In genomic region chr4:58554359-58554838, GRCm38 (mm10) we compare ENCODE assay signal across 9 mouse cellular contexts. TPM values are rescaled to one million over a fixed set of nuclear protein-coding genes. Genes with fewer than 3 reads are reported as not detected.
A peak's percentile ranks its signal among the peaks of the same experiment; 100 is the strongest.
DNase-seq lines count a peak whose midpoint lies in the region; ATAC-seq and TF ChIP-seq lines count a peak whose summit lies in the region.
"Had no signal": no experiment of that assay in that cellular context is flagged by ENCODE, and none has a peak within 500 bp of the region (broad histone marks: within the 10 kb centered on the region; RNA-seq: fewer than 3 reads in every experiment).

No protein-coding gene starts in this region.

- no peak for TF ChIP-seq CTCF in lung, postnatal 0 days (IDR thresholded peaks at IDR 0.05)
- TF ChIP-seq CTCF in cerebellum, adult 2 months (IDR thresholded peaks at IDR 0.05; ENCODE audit: borderline replicate concordance, insufficient read depth, low read depth, low read length) = no peak

- ATAC-seq in frontal cortex, adult (ENCODE audit: low TSS enrichment) = peak; percentile 73
- ATAC-seq in lung, postnatal 0 days = no peak
- ATAC-seq in intestine, embryonic 15.5 days = no peak; the same call in 1 of the 2 replicates

- H3K4me3 ChIP-seq in lung, postnatal 0 days (ENCODE audit: low read depth, low read length) = no peak overlapping the region
- H3K4me3 ChIP-seq in intestine, embryonic 15.5 days (replicated peaks) = peak overlapping the region; percentile 74; the same call in 1 of the 2 replicates
- H3K4me3 ChIP-seq in cerebellum, adult 2 months (replicated peaks; ENCODE audit: insufficient read depth, low read depth, low read length) = no peak overlapping the region

- DNase-seq in frontal cortex, postnatal 10 days (ENCODE audit: low spot score in 2 of 2) = no peak
- no peak for DNase-seq in lung, postnatal 0 days (ENCODE audit: low spot score)
- no peak for DNase-seq in lung, adult 18-20 months
- DNase-seq in retina, postnatal 1 day = peak; percentile 26
- no peak for DNase-seq in adrenal gland, adult 18-20 months (ENCODE audit: low spot score in 2 of 2)
- no peak for DNase-seq in cerebellum, adult 2 months
- DNase-seq: spleen, adult 18-20 months had no signal

- no peaks in the 10 kb centered on the region for H3K27me3 ChIP-seq in lung, postnatal 0 days (replicated peaks; ENCODE audit: insufficient read depth, low read length)
- no peaks in the 10 kb centered on the region for H3K27me3 ChIP-seq in intestine, embryonic 15.5 days (replicated peaks)
- H3K27me3 ChIP-seq in cerebellum, adult 2 months (ENCODE audit: control insufficient read depth, insufficient read depth, low read length) = no peaks in the 10 kb centered on the region; the same call in 1 of the 2 replicates

- no peaks in the 10 kb centered on the region for H3K36me3 ChIP-seq in lung, postnatal 0 days (ENCODE audit: insufficient read depth, low read length)
- no peaks in the 10 kb centered on the region for H3K36me3 ChIP-seq in intestine, embryonic 15.5 days

- WGBS in lung, postnatal 0 days = 45% methylated on average over 10 of the region's 10 CpGs
- 43% methylated on average over 10 of the region's 10 CpGs for WGBS in intestine, embryonic 15.5 days
- 55% methylated on average over 10 of the region's 10 CpGs for WGBS in cerebellum, adult 2 months

- no peak for TF ChIP-seq EP300 in lung, postnatal 0 days (IDR thresholded peaks at IDR 0.05)

- H3K4me2 ChIP-seq in lung, postnatal 0 days (replicated peaks; ENCODE audit: low read depth, low read length) = peak overlapping the region; percentile 93; the same call in 1 of the 2 replicates
- peak overlapping the region; percentile 92 for H3K4me2 ChIP-seq in intestine, embryonic 15.5 days (replicated peaks)

- H3K9ac ChIP-seq in lung, postnatal 0 days (replicated peaks; ENCODE audit: low read depth) = no peak overlapping the region
- no peak overlapping the region for H3K9ac ChIP-seq in intestine, embryonic 15.5 days

- no peak overlapping the region for H3K27ac ChIP-seq in lung, postnatal 0 days (ENCODE audit: low read length)
- peak overlapping the region; percentile 92; the same call in 1 of the 2 replicates for H3K27ac ChIP-seq in intestine, embryonic 15.5 days
- H3K27ac ChIP-seq in cerebellum, adult 2 months (ENCODE audit: insufficient read depth, low read length) = no peak overlapping the region

- no peaks in the 10 kb centered on the region for H3K9me3 ChIP-seq in lung, postnatal 0 days (ENCODE audit: low read length)
- H3K9me3 ChIP-seq in intestine, embryonic 15.5 days = no peaks in the 10 kb centered on the region

- no peak for TF ChIP-seq POLR2A in cerebellum, adult 2 months (IDR thresholded peaks at IDR 0.05; ENCODE audit: borderline replicate concordance, insufficient read depth, low read length)

- H3K4me1 ChIP-seq in lung, postnatal 0 days (ENCODE audit: insufficient read depth, low read depth, low read length) = no peaks in the 10 kb centered on the region
- H3K4me1 ChIP-seq in intestine, embryonic 15.5 days (replicated peaks) = peaks cover 4% of the 10 kb centered on the region
- H3K4me1 ChIP-seq in cerebellum, adult 2 months (ENCODE audit: control insufficient read depth, insufficient read depth, low read length) = no peaks in the 10 kb centered on the region

RNA-seq across cellular contexts. Expression of gene Lpar1, which starts 0.7 kb away (rescaled TPM):
- 29.5 and 31.8 TPM in 2 replicates for polyA plus RNA-seq in lung, postnatal 0 days (2015; fragmentation: Nextera tagmentation; extraction: Ambion mirVana)
- polyA plus RNA-seq in intestine, embryonic 15.5 days (2015; fragmentation: Nextera tagmentation; extraction: Ambion mirVana) = 50.0 and 55.9 TPM in 2 replicates
- 10 to 100 TPM; 19.1 to 22.8 TPM for total RNA-seq in adrenal gland, adult 18-20 months (2021)
- 48.5 and 53.6 TPM in 2 replicates for polyA plus RNA-seq in cerebellum, adult 2 months (2012; rRNA removed)
